Mouse (Mus musculus) erythroblast, embryonic 14.5 days (primary cell): ENCODE data around the gene Gm21970.

Source experiments
- GATA1 ChIP-seq: IDR thresholded peaks from 2 replicates; pipeline ENCODE4 v1.6.1; 2012; ENCODE audit warnings: low read length, inconsistent platforms, mixed read lengths
- TAL1 ChIP-seq: IDR thresholded peaks from 3 replicates; pipeline ENCODE4 v1.6.1; 2012; ENCODE audit warnings: low read length, inconsistent platforms, mixed read lengths

DNA sequence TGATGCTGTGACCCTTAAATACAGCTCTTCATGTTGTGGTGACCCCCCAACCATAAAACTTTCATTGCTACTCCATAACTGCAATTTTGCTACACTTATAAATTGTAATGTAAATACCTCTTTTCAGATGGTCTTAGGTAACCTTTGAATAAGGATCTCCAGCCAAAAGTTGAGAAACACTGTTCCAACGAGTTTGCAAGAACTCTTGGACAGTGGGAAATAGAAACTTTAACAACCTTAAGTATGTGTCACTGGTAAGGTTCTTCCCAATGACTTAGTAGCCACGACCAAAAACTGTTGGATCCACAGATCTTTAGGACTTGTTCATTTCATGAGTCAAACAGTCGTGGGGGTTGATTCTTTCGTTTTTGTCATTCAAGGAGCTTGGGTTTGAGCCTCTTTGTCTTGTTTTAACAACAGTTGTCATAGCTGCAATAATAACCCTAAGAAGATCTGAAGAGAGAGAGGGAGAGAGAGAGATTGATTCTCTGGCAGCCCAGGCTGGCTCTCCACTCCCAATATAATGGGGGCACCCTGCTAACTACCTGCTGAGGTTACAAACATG, 72.4 kb downstream of the Gm21970 start:
- TF ChIP-seq GATA1 (no peak), TAL1 (no peak)
